Mouse (Mus musculus) brain, embryonic 14.5 days (tissue): ENCODE results near the gene Gstp3.

Experiments
- CTCF ChIP-seq: fragments of 200-500 bp; IDR thresholded peaks from 2 replicates; pipeline ENCODE4 v1.5.1; 2012; ENCODE audit warnings: inconsistent platforms, mild to moderate bottlenecking, moderate library complexity, borderline replicate concordance; ENCODE audit not compliant: insufficient read depth, insufficient read length; ENCODE audit errors: extremely low read depth
- POLR2A ChIP-seq: fragments of 200-500 bp; IDR thresholded peaks from 2 replicates; pipeline ENCODE4 v1.6.1; 2012; ENCODE audit warnings: mild to moderate bottlenecking, inconsistent platforms, borderline replicate concordance; ENCODE audit not compliant: poor library complexity, insufficient read depth, insufficient read length, severe bottlenecking; ENCODE audit errors: extremely low read depth

- TF ChIP-seq POLR2A (no peak), CTCF (no peak)
Measured at GRCm38 (mm10) chr19:4055947-4056693, 3.2 kb downstream of the Gstp3 start.
